Mouse (Mus musculus) heart, embryonic 14.5 days (tissue): ENCODE results near the gene Arhgap10. TPM values are rescaled to one million over a fixed set of nuclear protein-coding genes. Genes with fewer than 3 reads are reported as not detected.

Experiments
- ATAC-seq: fragments of 200-750 bp; cut with Nextera tagmentation; 2 replicates; pipeline ENCODE4 v1.8.0; 2017; ENCODE audit warnings: low read depth, moderate TSS enrichment; ENCODE audit not compliant: insufficient number of reproducible peaks, insufficient read depth, low FRiP score
- H3K27ac ChIP-seq, 2 experiments: fragments of 200-500 bp in 1 of 2; fragments of 300-500 bp in 1 of 2; sonication (generic) in 1 of 2; replicated peaks in 1 of 2; 2 replicates each; pipeline ENCODE4 v1.5.1; 2012 to 2014; ENCODE audit warnings: low read depth in 2 of 2, low read length in 2 of 2, control low read depth in 1 of 2, mild to moderate bottlenecking in 1 of 2, mixed read lengths in 1 of 2; ENCODE audit not compliant: control insufficient read depth in 1 of 2, insufficient read depth in 1 of 2
- H3K27me3 ChIP-seq: fragments of 300-500 bp; sonication (generic); 2 replicates; pipeline ENCODE4 v1.6.1; 2014; ENCODE audit warnings: mild to moderate bottlenecking, low read length, control low read depth; ENCODE audit not compliant: control insufficient read depth, insufficient read depth
- H3K36me3 ChIP-seq: fragments of 300-500 bp; sonication (generic); 2 replicates; pipeline ENCODE4 v1.6.1; 2014; ENCODE audit warnings: mild to moderate bottlenecking, control low read depth, low read length, mixed read lengths; ENCODE audit not compliant: control insufficient read depth, insufficient read depth
- H3K4me1 ChIP-seq, 2 experiments: fragments of 200-500 bp in 1 of 2; fragments of 300-500 bp in 1 of 2; sonication (generic) in 1 of 2; 2 replicates each; pipeline ENCODE4 v1.6.1; 2012 to 2014; ENCODE audit warnings: low read length in 2 of 2, control low read depth in 1 of 2, mixed read lengths in 1 of 2; ENCODE audit not compliant: control insufficient read depth in 2 of 2, insufficient read depth in 2 of 2
- H3K4me2 ChIP-seq: fragments of 300-500 bp; sonication (generic); 2 replicates; pipeline ENCODE4 v1.6.1; 2014; ENCODE audit warnings: mild to moderate bottlenecking, low read length
- H3K4me3 ChIP-seq, 2 experiments: fragments of 200-500 bp in 1 of 2; fragments of 300-500 bp in 1 of 2; sonication (generic) in 1 of 2; 2 replicates each; pipeline ENCODE4 v1.5.1; 2012 to 2014; ENCODE audit warnings: low read length in 2 of 2, mild to moderate bottlenecking in 2 of 2, control low read depth in 1 of 2, low read depth in 1 of 2, moderate library complexity in 1 of 2; ENCODE audit not compliant: control insufficient read depth in 1 of 2, insufficient read depth in 1 of 2
- H3K9ac ChIP-seq: fragments of 300-500 bp; sonication (generic); 2 replicates; pipeline ENCODE4 v1.6.1; 2014; ENCODE audit warnings: mild to moderate bottlenecking, low read length
- H3K9me3 ChIP-seq: fragments of 300-500 bp; sonication (generic); 2 replicates; pipeline ENCODE4 v1.6.1; 2016; ENCODE audit warnings: low read length, control low read depth; ENCODE audit not compliant: control insufficient read depth
- WGBS: fragments of 180-500 bp; shearing (Covaris S2); extraction: QIAGEN DNeasy Blood & Tissue Kit; methylation state at CpG from one replicate; pipeline ENCODE4 v1.1.7; 2014; 5-methylcytosine and 5-hydroxymethylcytosine counted together
- polyA plus RNA-seq: library from polyadenylated mRNA; unstranded; fragments of >200 nt; fragmentation: Nextera tagmentation; extraction: Ambion mirVana; gene quantifications from 2 replicates; pipeline ENCODE4 v1.2.1, GENCODE M21; 2014

Gene Arhgap10
- polyA plus RNA-seq, 1 experiment from 2014 or later: 26.2 TPM

- peak overlapping the region; percentile 32 to 54; a peak in 3 of 4 replicates for H3K27ac ChIP-seq
- no peak overlapping the region; the same call in 1 of the 2 replicates for H3K9ac ChIP-seq
- H3K4me1 ChIP-seq: peaks cover 44 to 80% of the 10 kb centered on the region in 2 experiments
- no peak for ATAC-seq
- H3K36me3 ChIP-seq: no peaks in the 10 kb centered on the region
- no peaks in the 10 kb centered on the region for H3K9me3 ChIP-seq
- no peaks in the 10 kb centered on the region for H3K27me3 ChIP-seq
- 54% methylated on average over 4 of the region's 4 CpGs for WGBS
- H3K4me3 ChIP-seq: no peak overlapping the region
- no peak overlapping the region for H3K4me2 ChIP-seq
Measured at GRCm38 (mm10) chr8:77490095-77490781, 27.5 kb downstream of the Arhgap10 start.

GRCm38 (mm10) chr8:77489235-77489634 lies 28.5 kb downstream of the Arhgap10 start:
- ATAC-seq: no peak
- 94% methylated on average over 6 of the region's 6 CpGs for WGBS
- Histone ChIP-seq H3K4me2 (no peak overlapping the region), H3K9ac (no peak overlapping the region), H3K36me3 (no peaks in the 10 kb centered on the region), H3K9me3 (no peaks in the 10 kb centered on the region), H3K27me3 (no peaks in the 10 kb centered on the region), H3K27ac (no peak overlapping the region), H3K4me3 (no peak overlapping the region), H3K4me1 (peaks cover 49 to 87% of the 10 kb centered on the region in 2 experiments)

GRCm38 (mm10) chr8:77488215-77488606 lies 29.5 kb downstream of the Arhgap10 start:
- no peaks in the 10 kb centered on the region for H3K36me3 ChIP-seq
- ATAC-seq: no peak
- H3K4me2 ChIP-seq: no peak overlapping the region
- WGBS: 14% methylated on average over 4 of the region's 4 CpGs
- no peak overlapping the region for H3K4me3 ChIP-seq
- H3K9ac ChIP-seq: peak overlapping the region; percentile 36; the same call in 1 of the 2 replicates
- H3K4me1 ChIP-seq: peaks cover 49 to 87% of the 10 kb centered on the region in 2 experiments
- no peaks in the 10 kb centered on the region for H3K27me3 ChIP-seq
- no peaks in the 10 kb centered on the region for H3K9me3 ChIP-seq
- peak overlapping the region; percentile 42 to 54 for H3K27ac ChIP-seq

GRCm38 (mm10) chr8:77487590-77488214 lies 30.1 kb downstream of the Arhgap10 start:
- H3K4me1 ChIP-seq: peaks cover 44 to 84% of the 10 kb centered on the region in 2 experiments
- ATAC-seq: no peak
- peak overlapping the region; percentile 42 to 54 for H3K27ac ChIP-seq
- H3K9ac ChIP-seq: no peak overlapping the region
- H3K27me3 ChIP-seq: no peaks in the 10 kb centered on the region
- H3K4me3 ChIP-seq: no peak overlapping the region
- H3K4me2 ChIP-seq: no peak overlapping the region
- H3K9me3 ChIP-seq: no peaks in the 10 kb centered on the region
- 53% methylated on average over 10 of the region's 10 CpGs for WGBS
- no peaks in the 10 kb centered on the region for H3K36me3 ChIP-seq

- H3K9ac ChIP-seq: no peak overlapping the region
- no peak overlapping the region for H3K4me2 ChIP-seq
- ATAC-seq: no peak
- 0 out of 4 replicates have a peak overlapping the region, but pooled peaks of 1 of the 2 experiments have one; percentile 12 for H3K27ac ChIP-seq
- no peaks in the 10 kb centered on the region for H3K9me3 ChIP-seq
- H3K27me3 ChIP-seq: no peaks in the 10 kb centered on the region
- no peak overlapping the region for H3K4me3 ChIP-seq
- WGBS: 63% methylated on average over 2 of the region's 2 CpGs
- no peaks in the 10 kb centered on the region for H3K36me3 ChIP-seq
- H3K4me1 ChIP-seq: peaks cover 42 to 84% of the 10 kb centered on the region in 2 experiments
Measured at GRCm38 (mm10) chr8:77486749-77487148, 31.0 kb downstream of the Arhgap10 start.

GRCm38 (mm10) chr8:77484817-77485216 lies 32.9 kb downstream of the Arhgap10 start:
- Histone ChIP-seq H3K36me3 (no peaks in the 10 kb centered on the region), H3K9ac (no peak overlapping the region), H3K27me3 (no peaks in the 10 kb centered on the region), H3K4me1 (peaks cover 34 to 79% of the 10 kb centered on the region in 2 experiments), H3K4me2 (no peak overlapping the region), H3K4me3 (no peak overlapping the region), H3K9me3 (no peaks in the 10 kb centered on the region), H3K27ac (no peak overlapping the region)
- no peak for ATAC-seq
- WGBS: 80% methylated on average over 5 of the region's 5 CpGs

GRCm38 (mm10) chr8:77484266-77484665 lies 33.5 kb downstream of the Arhgap10 start:
- no peaks in the 10 kb centered on the region for H3K27me3 ChIP-seq
- H3K36me3 ChIP-seq: no peaks in the 10 kb centered on the region
- H3K27ac ChIP-seq: no peak overlapping the region
- 67% methylated on average over 7 of the region's 7 CpGs for WGBS
- no peak overlapping the region for H3K9ac ChIP-seq
- no peak overlapping the region for H3K4me2 ChIP-seq
- no peak overlapping the region for H3K4me3 ChIP-seq
- no peak for ATAC-seq
- peaks cover 35 to 79% of the 10 kb centered on the region in 2 experiments for H3K4me1 ChIP-seq
- H3K9me3 ChIP-seq: no peaks in the 10 kb centered on the region
